Mouse (Mus musculus) limb, embryonic 12.5 days (tissue): Measurements from ENCODE around the gene Pfn3. TPM values are rescaled to one million over a fixed set of nuclear protein-coding genes. Genes with fewer than 3 reads are reported as not detected.

Experiments used
- ATAC-seq: fragments of 200-750 bp; cut with Nextera tagmentation; 2 replicates; pipeline ENCODE4 v1.8.0; 2017; ENCODE audit warnings: low read depth, moderate TSS enrichment; ENCODE audit not compliant: insufficient number of reproducible peaks, insufficient read depth, low FRiP score, low TSS enrichment
- H3K27ac ChIP-seq: fragments of 300-500 bp; sonication (generic); 2 replicates; pipeline ENCODE4 v1.5.1; 2016; ENCODE audit warnings: mild to moderate bottlenecking, moderate library complexity
- H3K27me3 ChIP-seq: fragments of 300-500 bp; sonication (generic); 2 replicates; pipeline ENCODE4 v1.6.1; 2016; ENCODE audit warnings: mild to moderate bottlenecking, moderate library complexity
- H3K36me3 ChIP-seq: fragments of 300-500 bp; sonication (generic); 2 replicates; pipeline ENCODE4 v1.6.1; 2016; ENCODE audit warnings: mild to moderate bottlenecking, moderate library complexity
- H3K4me1 ChIP-seq: fragments of 300-500 bp; sonication (generic); replicated peaks from 2 replicates; pipeline ENCODE4 v1.6.1; 2016
- H3K4me2 ChIP-seq: fragments of 300-500 bp; sonication (generic); 2 replicates; pipeline ENCODE4 v1.6.1; 2016; ENCODE audit warnings: mild to moderate bottlenecking, moderate library complexity
- H3K4me3 ChIP-seq: fragments of 300-500 bp; sonication (generic); replicated peaks from 2 replicates; pipeline ENCODE4 v1.5.1; 2016; ENCODE audit warnings: mild to moderate bottlenecking
- H3K9ac ChIP-seq: fragments of 300-500 bp; sonication (generic); replicated peaks from 2 replicates; pipeline ENCODE4 v1.6.1; 2016; ENCODE audit warnings: mild to moderate bottlenecking, moderate library complexity
- H3K9me3 ChIP-seq: fragments of 300-500 bp; sonication (generic); 2 replicates; pipeline ENCODE4 v1.6.1; 2016; ENCODE audit warnings: mild to moderate bottlenecking, moderate library complexity
- WGBS: fragments of 180-500 bp; shearing (Covaris S2); methylation state at CpG from one replicate; pipeline ENCODE4 v1.1.7; 2016; 5-methylcytosine and 5-hydroxymethylcytosine counted together
- polyA plus RNA-seq: library from polyadenylated mRNA; unstranded; fragments of >200 nt; fragmentation: Nextera tagmentation; extraction: Ambion mirVana; gene quantifications from 2 replicates; pipeline ENCODE4 v1.2.1, GENCODE M21; 2016

Pfn3 gene
- polyA plus RNA-seq, 1 experiment from 2014 or later: not detected

GRCm38 (mm10) chr13:55426613-55427012, 11.6 kb upstream of the Pfn3 start, which contains the start of gene F12:
TSS of gene F12 (minus strand) at chr13:55426793.
- ATAC-seq: no peak
- whole genome bisulfite sequencing: 89% methylated on average over 10 of the region's 10 CpGs
- no peak within 1 kb of the TSS for H3K27ac ChIP-seq

DNA sequence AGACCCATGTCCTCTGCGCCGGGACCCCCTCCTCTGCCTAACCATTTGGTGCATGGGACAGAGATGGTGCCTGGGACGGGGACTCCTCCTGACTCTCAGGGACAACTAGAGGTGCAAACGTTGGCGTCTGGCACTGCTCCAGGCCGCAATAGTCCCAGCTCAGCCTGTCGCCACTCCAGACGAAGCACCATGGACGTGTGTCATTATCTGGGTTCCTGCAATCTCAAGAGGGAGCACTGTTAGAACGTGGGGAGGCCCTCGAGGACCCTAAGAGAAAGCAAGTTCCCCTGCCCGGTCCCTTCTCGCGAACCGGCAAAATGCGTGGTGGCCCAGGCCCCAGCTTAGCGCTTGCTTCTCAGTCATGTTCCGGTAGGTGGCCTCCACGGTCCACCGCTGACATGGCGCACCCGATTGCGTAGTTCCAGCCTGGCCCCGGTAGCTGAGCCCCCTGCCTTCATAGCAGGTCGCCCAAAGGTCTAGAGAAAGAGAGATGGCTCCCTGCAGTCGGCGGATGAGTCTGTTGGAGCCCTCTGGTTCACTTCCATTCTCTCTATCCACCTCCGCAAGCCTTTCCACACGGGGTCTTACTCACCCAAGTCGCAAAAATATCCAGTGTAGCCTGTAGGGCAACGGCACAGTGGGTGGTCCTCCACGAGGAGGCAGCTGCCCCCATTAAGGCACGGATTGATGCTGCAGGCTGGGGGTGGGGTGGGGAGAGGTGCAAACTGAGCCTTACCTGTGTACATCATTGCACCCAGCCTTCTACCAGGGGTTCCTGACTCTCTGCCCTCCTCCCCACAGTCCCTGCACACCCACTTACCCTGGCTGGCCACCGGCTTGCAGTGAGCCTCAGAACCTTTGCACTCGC, 6.1 kb upstream of the Pfn3 start:
- peak overlapping the region; percentile 21 for H3K4me3 ChIP-seq
- peak overlapping the region; percentile 51 for H3K4me2 ChIP-seq
- peak overlapping the region; percentile 32; the same call in 1 of the 2 replicates for H3K9ac ChIP-seq
- no peak; the same call in 1 of the 2 replicates for ATAC-seq
- H3K36me3 ChIP-seq: no peaks in the 10 kb centered on the region
- no peaks in the 10 kb centered on the region for H3K9me3 ChIP-seq
- no peak overlapping the region for H3K27ac ChIP-seq
- peaks cover 63% of the 10 kb centered on the region for H3K27me3 ChIP-seq
- WGBS: 11% methylated on average over 35 of the region's 35 CpGs
- peaks cover 10% of the 10 kb centered on the region for H3K4me1 ChIP-seq

More at GRCm38 (mm10) chr13:55426613-55427012, 11.6 kb upstream of the Pfn3 start, which contains the start of gene F12:
- Histone ChIP-seq H3K4me2 (no peak within 1 kb of the TSS), H3K9ac (no peak within 1 kb of the TSS), H3K4me3 (no peak within 1 kb of the TSS), H3K9me3 (no peaks in the 10 kb centered on the region), H3K36me3 (no peaks in the 10 kb centered on the region), H3K4me1 (peaks cover 3% of the 10 kb centered on the region), H3K27me3 (peaks cover 22% of the 10 kb centered on the region)

DNA sequence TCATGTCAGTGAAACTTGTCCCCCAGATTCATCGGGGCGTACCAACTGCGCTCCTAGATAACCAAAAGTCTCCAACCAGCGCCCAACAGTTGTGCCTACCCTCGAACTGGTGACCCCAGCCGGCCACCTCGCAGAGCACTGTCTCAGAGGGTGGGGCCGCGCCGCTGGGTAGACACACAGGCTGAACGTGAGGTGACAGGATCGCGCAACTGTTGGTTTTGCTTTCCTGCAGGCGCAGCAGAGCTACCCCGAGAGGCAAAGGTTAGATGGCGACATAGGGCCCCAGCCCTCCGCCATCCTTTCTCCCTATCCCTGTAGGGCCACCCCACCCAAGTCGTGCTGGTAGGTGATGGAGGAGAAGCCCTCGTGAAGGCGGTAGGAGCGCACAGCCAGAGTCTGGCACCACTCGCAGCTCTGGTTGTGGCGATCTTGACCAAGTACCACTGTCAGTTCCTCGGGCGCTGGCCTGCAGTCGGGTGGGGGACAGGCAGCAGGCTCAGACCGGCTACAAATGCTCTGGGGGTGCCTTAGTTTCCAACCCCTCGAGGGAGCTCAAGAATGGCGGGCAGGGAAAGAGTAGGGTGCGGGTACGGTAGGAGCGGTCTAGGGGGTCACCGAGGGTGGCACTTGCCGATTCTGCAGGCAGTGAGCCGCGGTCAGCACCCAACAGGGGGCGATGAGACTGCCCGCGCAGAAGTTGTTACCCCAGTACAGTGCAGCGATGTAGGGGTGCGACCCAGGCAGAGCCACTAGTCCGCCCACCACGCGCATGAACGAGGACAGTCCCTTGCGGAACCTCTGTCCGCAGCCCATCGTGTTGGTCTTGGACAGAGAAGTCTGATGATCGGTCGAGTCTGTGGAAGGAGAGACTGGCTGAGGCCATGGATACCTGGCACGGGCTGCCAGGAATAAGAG, 5.2 kb upstream of the Pfn3 start:
- Histone ChIP-seq H3K4me3 (peak overlapping the region; percentile 21; the same call in 1 of the 2 replicates), H3K9ac (0 out of 2 replicates have a peak overlapping the region, but pooled peaks have one; percentile 18), H3K9me3 (no peaks in the 10 kb centered on the region), H3K4me1 (peaks cover 10% of the 10 kb centered on the region), H3K27me3 (peaks cover 65% of the 10 kb centered on the region), H3K4me2 (peak overlapping the region; percentile 51; the same call in 1 of the 2 replicates), H3K36me3 (no peaks in the 10 kb centered on the region), H3K27ac (no peak overlapping the region)
- WGBS: 30% methylated on average over 51 of the region's 51 CpGs
- ATAC-seq: no peak

GRCm38 (mm10) chr13:55419142-55419541, 4.1 kb upstream of the Pfn3 start:
- no peaks in the 10 kb centered on the region for H3K36me3 ChIP-seq
- H3K27me3 ChIP-seq: peaks cover 76% of the 10 kb centered on the region
- ATAC-seq: no peak
- no peak overlapping the region for H3K9ac ChIP-seq
- peaks cover 18% of the 10 kb centered on the region for H3K4me1 ChIP-seq
- WGBS: 80% methylated on average over 5 of the region's 5 CpGs
- H3K4me2 ChIP-seq: no peak overlapping the region
- H3K9me3 ChIP-seq: no peaks in the 10 kb centered on the region
- no peak overlapping the region for H3K4me3 ChIP-seq
- no peak overlapping the region for H3K27ac ChIP-seq

DNA sequence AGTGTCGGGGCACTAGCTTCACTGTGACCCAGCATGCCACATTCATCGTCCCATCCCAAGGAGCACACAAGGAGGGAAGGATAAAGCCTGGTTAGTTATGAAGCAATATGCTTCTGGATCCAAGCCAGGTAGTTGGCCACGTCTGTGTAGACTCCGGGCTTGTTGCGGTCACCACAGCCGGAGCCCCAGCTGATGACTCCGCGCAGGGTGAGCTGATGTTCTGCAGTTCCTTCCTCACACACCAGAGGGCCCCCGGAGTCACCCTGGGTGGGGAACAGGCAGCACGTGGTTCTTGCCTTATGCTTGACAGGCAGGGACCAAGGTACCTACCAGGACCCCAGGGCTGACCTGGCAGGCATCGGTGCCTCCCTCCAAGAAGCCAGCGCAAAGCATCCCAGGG, 3.0 kb upstream of the Pfn3 start:
- ATAC-seq: no peak
- no peak overlapping the region for H3K4me3 ChIP-seq

GRCm38 (mm10) chr13:55413333-55413732, 1.7 kb downstream of the Pfn3 start:
- Histone ChIP-seq H3K36me3 (no peaks in the 10 kb centered on the region), H3K9ac (no peak overlapping the region), H3K27me3 (peaks cover 53% of the 10 kb centered on the region), H3K4me2 (no peak overlapping the region), H3K4me1 (peaks cover 8% of the 10 kb centered on the region), H3K9me3 (no peaks in the 10 kb centered on the region), H3K27ac (no peak overlapping the region), H3K4me3 (no peak overlapping the region)
- 83% methylated on average over 12 of the region's 12 CpGs for WGBS
- no peak for ATAC-seq

More for the DNA sequence above, 3.0 kb upstream of the Pfn3 start:
- H3K9me3 ChIP-seq: no peaks in the 10 kb centered on the region
- H3K4me1 ChIP-seq: peaks cover 18% of the 10 kb centered on the region
- WGBS: 15% methylated on average over 12 of the region's 12 CpGs
- peaks cover 83% of the 10 kb centered on the region for H3K27me3 ChIP-seq
- H3K4me2 ChIP-seq: peak overlapping the region; percentile 21
- no peak overlapping the region for H3K27ac ChIP-seq
- no peak overlapping the region for H3K9ac ChIP-seq
- H3K36me3 ChIP-seq: no peaks in the 10 kb centered on the region

GRCm38 (mm10) chr13:55412643-55413307, 2.3 kb downstream of the Pfn3 start:
- H3K36me3 ChIP-seq: no peaks in the 10 kb centered on the region
- no peak overlapping the region for H3K4me2 ChIP-seq
- peaks cover 50% of the 10 kb centered on the region for H3K27me3 ChIP-seq
- H3K9ac ChIP-seq: no peak overlapping the region
- WGBS: 79% methylated on average over 13 of the region's 13 CpGs
- no peak for ATAC-seq
- H3K9me3 ChIP-seq: no peaks in the 10 kb centered on the region
- no peak overlapping the region for H3K4me3 ChIP-seq
- no peak overlapping the region for H3K27ac ChIP-seq
- H3K4me1 ChIP-seq: peaks cover 8% of the 10 kb centered on the region

DNA sequence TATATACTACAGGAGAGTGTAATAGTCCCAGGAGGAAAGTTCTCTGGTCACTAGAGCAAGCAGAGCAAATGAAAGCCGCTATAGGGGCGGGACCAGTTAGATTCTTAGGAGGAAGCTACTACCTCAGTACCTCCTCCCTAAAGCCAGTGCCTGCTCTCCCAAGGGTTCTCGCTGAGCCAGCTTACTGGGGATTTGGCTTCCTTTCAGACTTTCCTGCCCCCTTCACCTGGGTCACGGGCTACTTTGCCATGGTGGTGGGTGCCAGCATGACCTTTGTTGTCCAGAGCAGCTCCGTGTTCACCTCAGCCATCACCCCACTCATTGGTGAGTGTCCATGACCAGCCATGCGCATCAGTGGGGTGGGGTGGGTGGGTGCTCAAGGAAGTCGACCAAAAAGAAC, 3.2 kb downstream of the Pfn3 start:
- Histone ChIP-seq H3K4me3 (no peak overlapping the region), H3K9me3 (no peaks in the 10 kb centered on the region), H3K9ac (no peak overlapping the region), H3K36me3 (no peaks in the 10 kb centered on the region), H3K27ac (no peak overlapping the region), H3K4me2 (no peak overlapping the region), H3K27me3 (peaks cover 42% of the 10 kb centered on the region), H3K4me1 (peaks cover 8% of the 10 kb centered on the region)
- no peak for ATAC-seq
- 72% methylated on average over 7 of the region's 7 CpGs for WGBS

DNA sequence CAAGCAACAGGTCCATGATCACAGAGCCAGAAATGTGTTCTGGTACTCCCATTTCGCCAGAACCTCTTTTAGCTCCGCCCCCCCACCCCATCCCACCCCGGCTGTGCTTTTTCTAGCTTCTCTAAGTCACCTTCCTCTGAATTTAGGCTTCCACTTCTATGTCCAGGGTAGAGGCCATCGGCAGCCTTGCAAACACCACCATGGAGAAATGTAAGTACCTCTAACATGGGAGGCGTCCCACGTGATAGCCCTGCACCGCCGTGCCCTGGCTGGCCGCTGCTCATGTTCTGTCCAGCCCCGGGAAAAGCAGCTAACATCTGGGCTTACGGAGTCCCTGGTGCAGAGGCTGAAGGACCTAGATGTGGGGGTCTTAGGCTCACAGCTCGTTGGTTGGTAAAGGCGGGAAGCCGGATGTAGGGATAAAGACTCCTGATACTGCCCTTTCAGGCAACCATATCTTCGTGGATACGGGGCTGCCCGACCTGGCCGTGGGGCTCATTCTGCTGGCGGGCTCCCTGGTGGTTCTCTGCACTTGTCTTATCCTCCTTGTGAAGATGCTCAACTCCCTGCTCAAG, 6.4 kb downstream of the Pfn3 start:
- Histone ChIP-seq H3K27ac (no peak overlapping the region), H3K27me3 (peaks cover 25% of the 10 kb centered on the region), H3K4me1 (peaks cover 7% of the 10 kb centered on the region), H3K9me3 (no peaks in the 10 kb centered on the region), H3K36me3 (no peaks in the 10 kb centered on the region), H3K4me3 (no peak overlapping the region), H3K4me2 (no peak overlapping the region), H3K9ac (no peak overlapping the region)
- no peak for ATAC-seq
- 82% methylated on average over 19 of the region's 19 CpGs for WGBS

GRCm38 (mm10) chr13:55407341-55407740, 7.7 kb downstream of the Pfn3 start:
- Histone ChIP-seq H3K4me2 (no peak overlapping the region), H3K27ac (no peak overlapping the region), H3K9me3 (no peaks in the 10 kb centered on the region), H3K4me1 (peaks cover 7% of the 10 kb centered on the region), H3K27me3 (peaks cover 21% of the 10 kb centered on the region), H3K4me3 (no peak overlapping the region), H3K9ac (no peak overlapping the region), H3K36me3 (no peaks in the 10 kb centered on the region)
- 85% methylated on average over 4 of the region's 4 CpGs for WGBS
- ATAC-seq: no peak
